Mouse (Mus musculus) hindbrain, embryonic 11.5 days (tissue): ENCODE measurements around the gene Mrpl18. TPM values are rescaled to one million over a fixed set of nuclear protein-coding genes. Genes with fewer than 3 reads are reported as not detected.
"Not testable (repeated sequence)": the region's sequence is repeated elsewhere in the genome, so short reads cannot be mapped to it uniquely, and the experiment has no call there.

Experiments
- ATAC-seq: fragments of 200-750 bp; cut with Nextera tagmentation; 2 replicates; pipeline ENCODE4 v1.8.0; 2017; ENCODE audit warnings: mild to moderate bottlenecking, moderate TSS enrichment, moderate library complexity; ENCODE audit not compliant: low FRiP score
- DNase-seq: peaks from one replicate; pipeline ENCODE4 v3.0.0-alpha.2; 2015; ENCODE audit warnings: low spot score
- H3K27ac ChIP-seq: fragments of 300-500 bp; sonication (generic); 2 replicates; pipeline ENCODE4 v1.5.1; 2014; ENCODE audit warnings: mild to moderate bottlenecking, low read depth, low read length
- H3K27me3 ChIP-seq: fragments of 300-500 bp; sonication (generic); 2 replicates; pipeline ENCODE4 v1.6.1; 2014; ENCODE audit warnings: mild to moderate bottlenecking, low read length, moderate library complexity, mixed read lengths; ENCODE audit not compliant: control insufficient read depth, insufficient read depth
- H3K36me3 ChIP-seq: fragments of 300-500 bp; sonication (generic); 2 replicates; pipeline ENCODE4 v1.6.1; 2014; ENCODE audit warnings: mild to moderate bottlenecking, low read length, moderate library complexity, mixed read lengths; ENCODE audit not compliant: control insufficient read depth, insufficient read depth
- H3K4me1 ChIP-seq: fragments of 300-500 bp; sonication (generic); replicated peaks from 2 replicates; pipeline ENCODE4 v1.6.1; 2014; ENCODE audit warnings: low read length, mixed read lengths; ENCODE audit not compliant: control insufficient read depth, insufficient read depth
- H3K4me2 ChIP-seq: fragments of 300-500 bp; sonication (generic); replicated peaks from 2 replicates; pipeline ENCODE4 v1.6.1; 2014; ENCODE audit warnings: mild to moderate bottlenecking, low read depth, low read length
- H3K4me3 ChIP-seq: fragments of 300-500 bp; sonication (generic); 2 replicates; pipeline ENCODE4 v1.5.1; 2014; ENCODE audit warnings: low read depth, low read length
- H3K9ac ChIP-seq: fragments of 300-500 bp; sonication (generic); 2 replicates; pipeline ENCODE4 v1.6.1; 2014; ENCODE audit warnings: low read depth, low read length
- H3K9me3 ChIP-seq: fragments of 300-500 bp; sonication (generic); 2 replicates; pipeline ENCODE4 v1.6.1; 2016; ENCODE audit warnings: low read length; ENCODE audit not compliant: control insufficient read depth
- WGBS: fragments of 180-500 bp; shearing (Covaris S2); extraction: QIAGEN DNeasy Blood & Tissue Kit; methylation state at CpG from one replicate; pipeline ENCODE4 v1.1.7; 2014; 5-methylcytosine and 5-hydroxymethylcytosine counted together
- polyA plus RNA-seq: library from polyadenylated mRNA; unstranded; fragments of >200 nt; fragmentation: Nextera tagmentation; extraction: Ambion mirVana; gene quantifications from 2 replicates; pipeline ENCODE4 v1.2.1, GENCODE M21; 2014

Mrpl18 gene
- polyA plus RNA-seq, 1 experiment from 2014 or later = 171 TPM

GRCm38 (mm10) chr17:12940151-12940805, 24.1 kb upstream of the Mrpl18 start, which contains the start of gene Acat3:
Acat3 (minus strand) TSS chr17:12940600.
- 15% methylated on average over 26 of the region's 27 CpGs for whole genome bisulfite sequencing
- Histone ChIP-seq H3K36me3 (peaks cover 5% of the 10 kb centered on the region; the same call in 1 of the 2 replicates), H3K4me2 (peak within 1 kb of the TSS; percentile 39), H3K4me3 (no peak within 1 kb of the TSS), H3K27ac (no peak within 1 kb of the TSS), H3K27me3 (no peaks in the 10 kb centered on the region), H3K9me3 (no peaks in the 10 kb centered on the region), H3K4me1 (0 out of 2 replicates have a peak, but pooled peaks cover 2% of the 10 kb centered on the region), H3K9ac (no peak within 1 kb of the TSS)
- DNase-seq = no peak
- 0 out of 2 replicates have a peak, but pooled peaks have one; percentile 55 for ATAC-seq

DNA sequence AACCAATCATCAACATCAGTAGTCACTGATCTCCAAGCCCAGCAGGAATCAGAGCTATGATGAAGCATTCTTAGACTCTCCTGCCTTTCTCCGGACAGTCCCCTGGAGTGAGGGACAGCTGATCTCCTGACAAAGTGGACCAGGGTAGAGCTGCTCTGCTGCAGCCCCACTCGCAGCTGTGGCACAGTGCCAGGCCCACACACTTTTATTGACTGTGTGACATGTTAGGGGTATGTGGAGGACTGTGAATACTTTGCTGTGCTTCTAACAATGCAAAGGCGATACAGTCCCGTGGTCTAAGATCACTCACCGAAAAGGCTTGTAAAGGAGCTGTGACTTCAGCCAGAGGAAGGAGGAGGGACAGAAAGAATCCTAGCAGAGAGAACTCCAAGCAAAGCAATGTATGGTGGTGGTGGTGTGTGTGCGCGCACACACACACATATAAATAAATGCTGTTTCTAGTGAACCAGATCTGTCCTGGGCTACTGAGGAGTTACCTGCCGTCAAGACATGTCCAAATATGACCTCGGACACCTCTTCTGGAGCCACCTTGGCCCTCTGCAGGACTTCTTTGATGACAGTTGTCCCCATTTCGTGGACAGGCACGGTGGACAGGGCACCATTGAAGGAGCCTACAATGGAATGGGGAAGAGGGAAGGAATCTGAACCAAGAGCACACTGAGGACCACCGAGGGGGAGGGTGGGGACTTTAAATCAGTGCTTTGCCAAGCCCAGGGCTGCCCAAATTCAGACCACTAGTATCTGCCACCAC, 23.4 kb upstream of the Mrpl18 start:
- not testable (repeated sequence) for H3K27me3 ChIP-seq, H3K4me3 ChIP-seq, H3K27ac ChIP-seq, DNase-seq, H3K9me3 ChIP-seq, H3K36me3 ChIP-seq, H3K9ac ChIP-seq, H3K4me1 ChIP-seq
- peak; percentile 55; the same call in 1 of the 2 replicates for ATAC-seq
- peak overlapping the region; percentile 39 for H3K4me2 ChIP-seq
- WGBS = 55% methylated on average over 2 of the region's 12 CpGs

DNA sequence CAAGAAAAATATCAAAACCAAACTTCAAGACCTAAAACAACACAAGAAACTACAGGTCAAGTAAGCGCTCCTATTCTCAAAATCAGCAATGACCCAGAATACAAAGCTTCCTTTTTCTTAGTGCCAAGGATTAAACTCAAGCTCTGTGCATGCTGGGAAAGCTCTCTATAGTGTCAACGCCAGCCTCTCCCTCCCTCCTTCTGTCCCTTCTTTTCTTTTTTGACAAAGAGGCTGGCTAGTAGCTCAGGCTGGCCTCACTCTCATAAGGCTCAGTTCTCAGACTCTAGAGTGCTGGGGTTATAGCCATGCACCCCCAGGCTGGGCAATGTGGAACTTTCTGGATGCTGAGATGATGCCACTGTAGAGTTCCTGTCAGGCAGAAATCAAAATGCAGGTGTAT, 21.9 kb upstream of the Mrpl18 start:
- Histone ChIP-seq H3K9ac (no peak overlapping the region), H3K9me3 (no peaks in the 10 kb centered on the region), H3K4me2 (no peak overlapping the region), H3K36me3 (no peaks in the 10 kb centered on the region), H3K27ac (no peak overlapping the region), H3K4me3 (no peak overlapping the region), H3K4me1 (0 out of 2 replicates have a peak, but pooled peaks cover 2% of the 10 kb centered on the region), H3K27me3 (no peaks in the 10 kb centered on the region)
- ATAC-seq (no peak), DNase-seq (no peak)
- 51% methylated on average over 2 of the region's 2 CpGs for WGBS

- H3K4me3 ChIP-seq = no peak overlapping the region
- WGBS = 84% methylated on average over 2 of the region's 2 CpGs
- no peaks in the 10 kb centered on the region for H3K36me3 ChIP-seq
- H3K27ac ChIP-seq = no peak overlapping the region
- no peaks in the 10 kb centered on the region for H3K27me3 ChIP-seq
- H3K9ac ChIP-seq = no peak overlapping the region
- H3K4me1 ChIP-seq = 0 out of 2 replicates have a peak, but pooled peaks cover 2% of the 10 kb centered on the region
- DNase-seq = no peak
- no peaks in the 10 kb centered on the region for H3K9me3 ChIP-seq
- no peak overlapping the region for H3K4me2 ChIP-seq
- no peak for ATAC-seq
These were observed 21.3 kb upstream of the Mrpl18 start for GRCm38 (mm10) chr17:12937412-12937970.

DNA sequence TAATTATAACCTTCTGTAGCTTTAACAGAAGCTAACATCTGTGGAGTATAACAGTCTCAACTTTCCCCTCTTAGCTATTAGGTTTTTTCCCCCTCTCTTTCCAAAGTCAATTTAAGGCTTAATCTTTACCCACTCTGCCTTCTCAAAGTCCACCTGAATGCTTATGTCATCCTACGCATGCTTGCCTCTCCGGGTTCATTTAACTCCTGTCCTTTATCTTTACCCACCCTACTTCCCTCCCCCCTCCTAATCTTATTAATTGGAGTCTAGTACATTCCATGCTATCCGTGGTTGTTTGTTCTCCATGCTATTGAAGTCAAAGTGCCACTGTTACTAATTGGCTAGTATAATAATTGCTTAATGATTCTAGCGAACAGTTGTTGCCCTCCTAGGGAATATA, 19.6 kb upstream of the Mrpl18 start:
- no peak for DNase-seq
- ATAC-seq = no peak
- Histone ChIP-seq H3K4me1 (0 out of 2 replicates have a peak, but pooled peaks cover 2% of the 10 kb centered on the region), H3K9ac (no peak overlapping the region), H3K36me3 (no peaks in the 10 kb centered on the region), H3K27me3 (no peaks in the 10 kb centered on the region), H3K9me3 (no peaks in the 10 kb centered on the region), H3K27ac (no peak overlapping the region), H3K4me2 (no peak overlapping the region), H3K4me3 (no peak overlapping the region)
- 84% methylated on average over 4 of the region's 4 CpGs for WGBS

GRCm38 (mm10) chr17:12931576-12931975, 15.4 kb upstream of the Mrpl18 start:
- not testable (repeated sequence) for DNase-seq, ATAC-seq, H3K36me3 ChIP-seq

DNA sequence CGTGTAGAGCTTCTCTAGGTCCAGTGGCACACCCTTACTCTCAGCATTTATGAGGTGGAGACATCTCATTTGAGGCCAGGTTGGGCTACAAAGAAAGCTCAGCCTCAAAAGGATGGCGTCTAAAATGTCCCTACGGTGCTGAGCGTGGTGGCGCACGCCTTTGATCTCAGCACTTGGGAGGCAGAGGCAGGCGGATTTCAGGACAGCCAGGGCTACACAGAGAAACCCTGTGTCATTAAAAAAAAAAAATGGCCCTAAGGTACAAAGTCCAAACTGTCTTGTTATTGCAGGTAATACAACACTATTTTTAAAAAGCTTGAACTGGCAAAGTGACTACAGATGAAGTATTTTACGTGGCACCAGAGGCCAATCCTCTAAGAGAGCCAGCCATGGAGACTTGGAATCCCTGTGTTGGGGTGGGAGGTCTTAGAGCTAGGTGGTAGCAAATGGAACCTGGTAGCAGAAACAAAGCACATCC, 9.6 kb upstream of the Mrpl18 start:
- Histone ChIP-seq H3K4me2 (no peak overlapping the region), H3K36me3 (peaks cover 24% of the 10 kb centered on the region), H3K27me3 (no peaks in the 10 kb centered on the region), H3K27ac (no peak overlapping the region), H3K9ac (no peak overlapping the region), H3K9me3 (no peaks in the 10 kb centered on the region), H3K4me3 (no peak overlapping the region), H3K4me1 (no peaks in the 10 kb centered on the region)
- WGBS = 90% methylated on average over 8 of the region's 8 CpGs
- ATAC-seq (no peak), DNase-seq (no peak)

More at GRCm38 (mm10) chr17:12931576-12931975, 15.4 kb upstream of the Mrpl18 start:
- 85% methylated on average over 5 of the region's 5 CpGs for WGBS
- not testable (repeated sequence) for H3K27me3 ChIP-seq, H3K27ac ChIP-seq, H3K4me1 ChIP-seq, H3K4me2 ChIP-seq, H3K4me3 ChIP-seq, H3K9ac ChIP-seq, H3K9me3 ChIP-seq

DNA sequence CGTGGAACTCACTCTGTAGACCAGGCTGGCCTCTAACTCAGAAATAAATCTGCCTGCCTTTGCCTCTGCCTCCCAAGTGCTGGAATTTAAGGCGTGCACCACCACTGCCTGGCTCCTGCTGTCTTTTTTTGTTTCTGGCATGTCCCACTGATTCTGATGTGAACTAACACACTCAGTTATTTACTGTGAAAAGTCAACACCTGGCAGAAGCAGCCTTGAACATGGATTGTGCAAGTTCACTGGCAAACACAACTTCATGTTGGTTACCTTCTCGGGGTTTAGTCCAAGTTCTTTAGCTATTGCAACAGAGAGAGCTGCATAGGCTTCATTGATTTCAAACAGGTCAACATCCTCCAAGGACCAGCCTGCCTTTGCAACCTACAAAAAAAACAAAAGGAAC, 8.9 kb upstream of the Mrpl18 start:
- Histone ChIP-seq H3K4me2 (no peak overlapping the region), H3K4me3 (no peak overlapping the region), H3K36me3 (peaks cover 26% of the 10 kb centered on the region), H3K9ac (no peak overlapping the region), H3K27me3 (no peaks in the 10 kb centered on the region), H3K27ac (no peak overlapping the region), H3K4me1 (no peaks in the 10 kb centered on the region), H3K9me3 (no peaks in the 10 kb centered on the region)
- WGBS = 93% methylated on average over 3 of the region's 3 CpGs
- DNase-seq (no peak), ATAC-seq (no peak)
